Mouse (Mus musculus) liver, adult 2 months (tissue): ENCODE results near the gene Bach2.

Experiments
- CTCF ChIP-seq: fragments of 200-500 bp; IDR thresholded peaks from 2 replicates; pipeline ENCODE4 v1.5.1; 2011; ENCODE audit warnings: low read depth, low read length, control low read depth
- POLR2A ChIP-seq: fragments of 200-500 bp; IDR thresholded peaks from 2 replicates; pipeline ENCODE4 v1.6.1; 2011; ENCODE audit warnings: low read length, control low read depth; ENCODE audit not compliant: insufficient read depth; ENCODE audit errors: extremely low read depth

GRCm38 (mm10) chr4:32434612-32435011, 196.0 kb downstream of the Bach2 start:
- no peak for TF ChIP-seq CTCF
- no peak for TF ChIP-seq POLR2A
